Mouse (Mus musculus) spleen, adult 2 months (tissue): ENCODE results near the gene Spout1.

Experiments
- CTCF ChIP-seq: fragments of 200-500 bp; IDR thresholded peaks from 2 replicates; pipeline ENCODE4 v1.5.1; 2011; ENCODE audit warnings: mild to moderate bottlenecking, inconsistent platforms; ENCODE audit not compliant: insufficient read depth, insufficient read length, insufficient replicate concordance; ENCODE audit errors: extremely low read depth
- POLR2A ChIP-seq: fragments of 200-500 bp; IDR thresholded peaks from 2 replicates; pipeline ENCODE4 v1.6.1; 2011; ENCODE audit warnings: low read depth, low read length, inconsistent platforms

- no peak for TF ChIP-seq CTCF
- no peak for TF ChIP-seq POLR2A
These were observed 48.1 kb downstream of the Spout1 start for GRCm38 (mm10) chr2:30130156-30130555.
